Mouse (Mus musculus) spleen, adult 18-20 months (tissue): ENCODE results near the gene Ica1l.

ENCODE experiments used
- DNase-seq, 2 experiments: peaks; one replicate each; pipeline ENCODE4 v3.0.0; 2022; ENCODE audit warnings: mixed read lengths in 2 of 2

The Ica1l gene

GRCm38 (mm10) chr1:59959941-59960340 is 83.0 kb downstream of the Ica1l start:
- DNase-seq: no peak

GRCm38 (mm10) chr1:59957206-59957605 is 85.8 kb downstream of the Ica1l start:
- no peak for DNase-seq

GRCm38 (mm10) chr1:59947509-59947908 is 95.5 kb downstream of the Ica1l start:
- no peak for DNase-seq

GRCm38 (mm10) chr1:59945969-59946368 is 97.0 kb downstream of the Ica1l start:
- DNase-seq: no peak

GRCm38 (mm10) chr1:59943825-59944224 is 99.2 kb downstream of the Ica1l start:
- no peak for DNase-seq

- no peak for DNase-seq
Measured at GRCm38 (mm10) chr1:59942057-59942790, 100.8 kb downstream of the Ica1l start.

GRCm38 (mm10) chr1:59941063-59941462 is 101.9 kb downstream of the Ica1l start:
- no peak for DNase-seq

- DNase-seq: no peak
Measured at GRCm38 (mm10) chr1:59932991-59933390, 110.0 kb downstream of the Ica1l start.
